Mouse (Mus musculus) liver, adult 2 months (tissue): Measurements from ENCODE around the gene Mef2a. TPM values are rescaled to one million over a fixed set of nuclear protein-coding genes. Genes with fewer than 3 reads are reported as not detected.

Source experiments
- DNase-seq: peaks from one replicate; pipeline ENCODE4 v3.0.0-alpha.2; 2011; ENCODE audit warnings: low read depth, low spot score; ENCODE audit errors: extremely low read depth
- H3K27ac ChIP-seq: fragments of 200-500 bp; replicated peaks from 2 replicates; pipeline ENCODE4 v1.5.1; 2012; ENCODE audit warnings: low read depth, mild to moderate bottlenecking, control low read depth, inconsistent platforms, low read length; ENCODE audit not compliant: insufficient read depth
- H3K27me3 ChIP-seq: fragments of 200-500 bp; 2 replicates; pipeline ENCODE4 v1.6.1; 2012; ENCODE audit warnings: mild to moderate bottlenecking, moderate library complexity, low read length, inconsistent platforms; ENCODE audit not compliant: control insufficient read depth, insufficient read depth
- H3K36me3 ChIP-seq: fragments of 200-500 bp; 2 replicates; pipeline ENCODE4 v1.6.1; 2012; ENCODE audit warnings: low read length, inconsistent platforms; ENCODE audit not compliant: control insufficient read depth, insufficient read depth
- H3K4me1 ChIP-seq: fragments of 200-500 bp; 2 replicates; pipeline ENCODE4 v1.6.1; 2011; ENCODE audit warnings: low read length; ENCODE audit not compliant: control insufficient read depth, insufficient read depth
- H3K4me3 ChIP-seq: fragments of 200-500 bp; 2 replicates; pipeline ENCODE4 v1.5.1; 2011; ENCODE audit warnings: low read depth, mild to moderate bottlenecking, control low read depth, low read length, moderate library complexity; ENCODE audit not compliant: insufficient read depth
- H3K79me2 ChIP-seq: fragments of 200-500 bp; 2 replicates; pipeline ENCODE4 v1.6.1; 2012; ENCODE audit warnings: inconsistent platforms, mild to moderate bottlenecking, low read length, moderate library complexity; ENCODE audit not compliant: control insufficient read depth, insufficient read depth
- H3K9ac ChIP-seq: fragments of 200-500 bp; 2 replicates; pipeline ENCODE4 v1.6.1; 2012; ENCODE audit warnings: low read depth, mild to moderate bottlenecking, control low read depth, inconsistent platforms, low read length
- CTCF ChIP-seq: fragments of 200-500 bp; IDR thresholded peaks from 2 replicates; pipeline ENCODE4 v1.5.1; 2011; ENCODE audit warnings: low read depth, low read length, control low read depth
- POLR2A ChIP-seq: fragments of 200-500 bp; IDR thresholded peaks from 2 replicates; pipeline ENCODE4 v1.6.1; 2011; ENCODE audit warnings: low read length, control low read depth; ENCODE audit not compliant: insufficient read depth; ENCODE audit errors: extremely low read depth
- WGBS: fragments of 180-500 bp; shearing (Covaris S2); methylation state at CpG from one replicate; pipeline ENCODE4 v1.1.7; 2018; 5-methylcytosine and 5-hydroxymethylcytosine counted together
- polyA plus RNA-seq: library from polyadenylated mRNA; depleted of rRNA; stranded (reverse); fragments of >200 nt; gene quantifications from 2 replicates; pipeline ENCODE4 v1.2.3, GENCODE M21; 2012
- total RNA-seq: library from RNA; depleted of rRNA; stranded (reverse); fragments of >200 nt; gene quantifications from 2 replicates; pipeline ENCODE4 v1.2.3, GENCODE M21; 2014

Mef2a gene
- total and polyA plus RNA-seq, 2 experiments, result 12.0 to 24.8 TPM

- Histone ChIP-seq H3K27me3 (no peaks in the 10 kb centered on the region), H3K27ac (no peak overlapping the region), H3K9ac (no peak overlapping the region), H3K4me1 (peaks cover 6% of the 10 kb centered on the region; the same call in 1 of the 2 replicates), H3K36me3 (no peaks in the 10 kb centered on the region; the same call in 1 of the 2 replicates), H3K79me2 (peaks cover 22% of the 10 kb centered on the region), H3K4me3 (no peak overlapping the region)
- WGBS, result 78% methylated on average over 3 of the region's 3 CpGs
- no peak for TF ChIP-seq POLR2A
- no peak for TF ChIP-seq CTCF
- DNase-seq, result no peak
These were observed 12.1 kb downstream of the Mef2a start for GRCm38 (mm10) chr7:67360588-67360987.

- Histone ChIP-seq H3K27ac (no peak overlapping the region), H3K4me1 (peaks cover 6% of the 10 kb centered on the region; the same call in 1 of the 2 replicates), H3K36me3 (no peaks in the 10 kb centered on the region; the same call in 1 of the 2 replicates), H3K4me3 (no peak overlapping the region), H3K79me2 (peaks cover 25% of the 10 kb centered on the region), H3K9ac (no peak overlapping the region), H3K27me3 (no peaks in the 10 kb centered on the region)
- no peak for DNase-seq
- TF ChIP-seq POLR2A (no peak), CTCF (no peak)
These were observed 12.8 kb downstream of the Mef2a start for GRCm38 (mm10) chr7:67359863-67360262.

GRCm38 (mm10) chr7:67355870-67356269 is 16.8 kb downstream of the Mef2a start:
- no peak overlapping the region for H3K4me3 ChIP-seq
- H3K36me3 ChIP-seq, result no peaks in the 10 kb centered on the region
- WGBS, result 94% methylated on average over 5 of the region's 5 CpGs
- no peak overlapping the region for H3K9ac ChIP-seq
- H3K27me3 ChIP-seq, result no peaks in the 10 kb centered on the region
- peaks cover 29% of the 10 kb centered on the region for H3K79me2 ChIP-seq
- no peak for DNase-seq
- no peak for TF ChIP-seq POLR2A
- TF ChIP-seq CTCF, result peak; percentile 20; the same call in 1 of the 2 replicates
- H3K4me1 ChIP-seq, result peaks cover 4% of the 10 kb centered on the region
- H3K27ac ChIP-seq, result no peak overlapping the region

GRCm38 (mm10) chr7:67353667-67354066 is 19.0 kb downstream of the Mef2a start:
- 85% methylated on average over 6 of the region's 6 CpGs for WGBS
- H3K4me3 ChIP-seq, result no peak overlapping the region
- no peaks in the 10 kb centered on the region for H3K36me3 ChIP-seq

GRCm38 (mm10) chr7:67352989-67353388 is 19.7 kb downstream of the Mef2a start:
- TF ChIP-seq CTCF (no peak), POLR2A (no peak)
- 40% methylated on average over 4 of the region's 4 CpGs for WGBS
- H3K4me1 ChIP-seq, result peaks cover 9% of the 10 kb centered on the region

More at GRCm38 (mm10) chr7:67353667-67354066, 19.0 kb downstream of the Mef2a start:
- no peaks in the 10 kb centered on the region for H3K27me3 ChIP-seq
- DNase-seq, result no peak
- peaks cover 19% of the 10 kb centered on the region for H3K79me2 ChIP-seq
- peaks cover 9% of the 10 kb centered on the region for H3K4me1 ChIP-seq
- no peak overlapping the region for H3K9ac ChIP-seq
- no peak overlapping the region for H3K27ac ChIP-seq
- peak; percentile 55 for TF ChIP-seq CTCF
- TF ChIP-seq POLR2A, result no peak

GRCm38 (mm10) chr7:67344443-67344842 is 28.2 kb downstream of the Mef2a start:
- no peak overlapping the region for H3K27ac ChIP-seq
- no peaks in the 10 kb centered on the region; the same call in 1 of the 2 replicates for H3K36me3 ChIP-seq
- no peak overlapping the region for H3K9ac ChIP-seq
- DNase-seq, result no peak
- no peak overlapping the region for H3K4me3 ChIP-seq
- 100% methylated on average over 1 of the region's 1 CpGs for WGBS
- TF ChIP-seq POLR2A, result no peak
- no peak for TF ChIP-seq CTCF
- peaks cover 16% of the 10 kb centered on the region; the same call in 1 of the 2 replicates for H3K79me2 ChIP-seq
- no peaks in the 10 kb centered on the region for H3K27me3 ChIP-seq
- peaks cover 2% of the 10 kb centered on the region; the same call in 1 of the 2 replicates for H3K4me1 ChIP-seq

More at GRCm38 (mm10) chr7:67352989-67353388, 19.7 kb downstream of the Mef2a start:
- H3K36me3 ChIP-seq, result no peaks in the 10 kb centered on the region
- H3K4me3 ChIP-seq, result no peak overlapping the region
- DNase-seq, result peak; percentile 59
- H3K79me2 ChIP-seq, result peaks cover 18% of the 10 kb centered on the region
- no peak overlapping the region for H3K9ac ChIP-seq
- no peak overlapping the region for H3K27ac ChIP-seq
- no peaks in the 10 kb centered on the region for H3K27me3 ChIP-seq
